Mouse (Mus musculus) cerebellum, postnatal 25 days (tissue): ENCODE data around the gene Tmem25.
"Not testable (repeated sequence)": the region's sequence is repeated elsewhere in the genome, so short reads cannot be mapped to it uniquely, and the experiment has no call there.

ENCODE experiments used
- DNase-seq, 2 experiments: peaks; one replicate each; pipeline ENCODE4 v3.0.0; 2021; ENCODE audit warnings: mixed read lengths in 2 of 2

Tmem25 gene

GRCm38 (mm10) chr9:44772392-44772749 is 26.7 kb downstream of the Tmem25 start:
- DNase-seq = no peak

DNA sequence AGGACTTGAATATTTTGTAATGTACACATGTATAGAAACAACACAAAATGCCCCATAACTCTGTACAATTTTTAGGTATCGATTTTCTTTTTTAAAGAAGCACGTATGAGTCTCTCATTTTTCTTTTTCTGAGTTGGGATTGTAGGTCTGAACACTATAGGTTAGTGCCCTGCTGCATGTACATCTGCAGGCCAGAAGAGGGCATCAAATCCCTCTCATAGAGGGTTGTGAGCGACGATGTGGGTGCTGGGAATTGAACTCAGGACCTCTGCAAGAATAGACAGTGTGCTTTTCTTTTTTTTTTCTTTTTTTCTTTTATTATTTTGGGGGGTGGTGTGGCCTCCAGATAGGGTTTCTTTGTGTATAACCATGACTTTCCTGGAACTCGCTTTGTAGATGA is 27.7 kb downstream of the Tmem25 start:
- DNase-seq = no peak

- not testable (repeated sequence) for DNase-seq
Measured at GRCm38 (mm10) chr9:44768029-44768394, 31.1 kb downstream of the Tmem25 start.

DNA sequence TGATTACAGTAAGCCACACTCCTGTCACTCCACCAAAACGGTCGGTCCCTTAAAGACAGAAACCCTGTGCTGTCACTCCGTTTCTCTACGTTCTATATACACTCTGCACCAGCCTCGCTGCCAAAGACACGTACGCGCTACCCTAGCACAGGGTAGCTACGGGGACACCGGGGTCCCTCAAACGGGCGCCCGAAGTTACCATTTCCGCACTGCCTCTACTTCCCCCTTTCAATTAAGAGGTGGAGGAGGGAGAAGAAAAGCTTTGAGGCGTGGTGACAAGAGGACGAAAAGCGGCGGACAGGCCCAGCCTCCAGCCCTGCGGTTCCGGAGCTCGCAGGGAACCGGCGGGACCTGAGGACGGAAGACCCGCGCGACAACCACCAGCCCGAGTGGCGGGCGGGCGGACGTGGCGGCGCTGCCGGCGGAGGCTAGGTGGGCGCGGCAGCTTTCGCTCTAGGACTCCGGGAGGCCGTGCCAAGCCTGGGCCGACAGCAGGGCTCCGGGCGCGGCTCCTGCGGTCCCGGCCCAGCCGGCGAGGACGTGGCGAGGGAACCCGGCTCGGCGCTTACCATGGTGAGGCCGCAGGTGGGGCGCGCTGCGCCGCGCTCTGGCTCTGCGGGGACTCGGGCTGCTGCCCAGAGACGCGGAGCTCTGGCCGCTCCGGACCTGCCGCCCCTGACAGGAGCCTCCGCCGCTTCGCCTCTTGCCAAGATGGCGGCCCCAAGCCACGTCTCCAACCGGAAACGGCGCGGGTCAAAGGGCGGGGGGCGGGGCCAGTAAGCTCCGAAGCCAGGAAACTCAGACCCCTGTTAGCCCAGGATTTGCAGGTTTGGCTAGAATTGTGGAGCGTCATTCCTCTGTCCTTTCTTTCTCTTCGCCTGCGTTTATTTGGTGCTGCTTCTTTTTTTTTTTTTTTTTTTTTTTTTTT is 31.7 kb downstream of the Tmem25 start, which contains the start of the genes Arcn1 and Ift46:
Gene Arcn1 (minus strand): TSS at position 745 of the 928 bp plus-strand sequence.
Gene Ift46 (plus strand): TSS at position 808 of the 928 bp plus-strand sequence.
- DNase-seq = peak; percentile 91

DNA sequence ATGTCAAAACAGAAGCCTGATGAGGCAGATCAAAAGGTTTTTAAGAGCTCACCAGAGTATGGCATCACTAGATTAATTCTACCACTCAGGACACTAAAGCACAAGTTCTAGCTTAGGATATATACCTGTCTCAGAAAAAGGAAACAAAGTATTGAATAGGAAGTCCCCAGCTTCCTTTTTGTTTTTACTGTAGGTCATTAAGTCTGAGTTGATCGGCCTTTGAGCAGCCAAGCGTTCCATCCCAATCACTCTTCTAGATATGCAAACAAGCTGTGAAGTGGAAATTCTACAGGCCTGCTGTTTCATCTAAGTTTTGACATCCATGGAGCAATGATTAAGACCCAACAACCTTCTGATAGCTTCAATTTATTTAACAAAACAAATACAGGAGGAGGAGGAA is 38.2 kb downstream of the Tmem25 start:
- DNase-seq = no peak

GRCm38 (mm10) chr9:44748473-44748872 is 50.6 kb downstream of the Tmem25 start:
- DNase-seq = no peak

- no peak for DNase-seq
Measured at GRCm38 (mm10) chr9:44747341-44747740, 51.8 kb downstream of the Tmem25 start.

DNA sequence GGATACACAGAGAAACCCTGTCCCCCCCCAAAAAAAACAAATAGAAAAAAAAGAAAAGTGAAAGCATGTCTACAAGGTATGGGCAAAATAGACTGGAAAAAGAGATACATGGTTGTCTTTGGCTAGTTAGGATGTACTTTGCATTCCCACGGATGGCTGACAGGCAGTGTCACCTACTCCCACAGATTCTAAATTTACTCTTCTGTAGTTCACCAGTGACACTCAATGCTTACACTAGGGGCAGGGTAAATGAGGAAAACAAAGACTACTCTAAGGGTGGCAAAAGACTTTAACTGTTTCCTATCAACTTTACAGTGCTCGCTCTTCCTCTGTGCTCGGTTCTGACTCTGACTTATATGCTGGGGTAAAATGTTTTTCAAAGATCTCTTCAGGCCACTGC is 52.4 kb downstream of the Tmem25 start:
- no peak for DNase-seq

- no peak for DNase-seq
Measured at GRCm38 (mm10) chr9:44745371-44745770, 53.7 kb downstream of the Tmem25 start.
